Mouse (Mus musculus): Measurements from ENCODE around the gene Abcc4.

DNA sequence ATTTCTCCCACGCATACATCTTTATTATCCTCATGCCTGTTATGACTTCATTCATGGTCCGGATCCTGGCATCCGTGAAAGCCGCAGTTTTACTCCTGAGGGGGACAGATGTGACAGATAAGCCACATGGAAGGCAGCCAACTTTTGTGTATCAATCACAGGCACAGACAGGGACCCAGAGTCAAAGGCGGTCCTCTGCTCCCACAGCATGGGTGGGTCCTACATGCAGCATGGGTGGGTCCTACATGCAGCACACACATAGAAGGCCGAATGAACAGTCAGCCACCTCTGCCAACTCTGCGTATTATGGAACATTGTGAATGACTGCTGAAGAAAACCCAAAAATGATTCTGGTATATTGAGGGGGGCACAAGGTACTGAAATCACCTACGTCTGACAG lies 76.4 kb downstream of the Abcc4 start:
- TF ChIP-seq POLR2A (IDR thresholded peaks at IDR 0.05; ENCODE audit: borderline replicate concordance, extremely low read depth, low read depth, low read length) = no peak
- no peak for TF ChIP-seq CTCF (IDR thresholded peaks at IDR 0.05; ENCODE audit: insufficient read depth, low read length)

All from lung, adult 2 months (tissue).